ENCODE assay signal across 25 mouse cellular contexts in the genomic region with DNA sequence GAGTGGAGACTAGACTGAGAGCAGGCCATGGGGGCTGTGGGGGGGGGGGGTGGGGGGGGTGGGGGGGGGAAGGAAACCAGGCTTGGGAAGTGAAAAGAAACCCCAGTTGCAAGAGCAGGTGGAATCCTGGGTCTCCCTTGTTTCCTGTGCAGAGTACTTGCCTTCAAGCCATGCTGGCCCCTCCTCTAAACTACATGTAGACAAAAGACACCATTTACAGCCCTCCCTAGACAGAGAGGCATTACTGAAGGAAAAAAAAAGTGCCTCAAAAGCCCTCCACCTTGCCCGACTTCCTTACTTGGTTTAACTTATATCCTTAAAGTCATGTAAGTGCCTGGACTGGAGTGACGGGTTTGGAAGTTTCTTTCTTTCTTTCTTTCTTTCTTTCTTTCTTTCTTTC.
A peak's percentile ranks its signal among the peaks of the same experiment; 100 is the strongest.
DNase-seq lines count a peak whose midpoint lies in the region; ATAC-seq and TF ChIP-seq lines count a peak whose summit lies in the region.
"Had no signal": no experiment of that assay in that cellular context is flagged by ENCODE, and none has a peak within 500 bp of the region (broad histone marks: within the 10 kb centered on the region; RNA-seq: fewer than 3 reads in every experiment).

No protein-coding gene starts in this region.

- H3K4me3 ChIP-seq in embryonic facial prominence, embryonic 11.5 days (ENCODE audit: low read depth, low read length): no peak overlapping the region
- H3K4me3 ChIP-seq in embryonic facial prominence, embryonic 10.5 days: no peak overlapping the region
- H3K4me3 ChIP-seq in hindbrain, postnatal 0 days (ENCODE audit: low read length): no peak overlapping the region
- H3K4me3 ChIP-seq in hindbrain, embryonic 13.5 days: no peak overlapping the region
- no peak overlapping the region for H3K4me3 ChIP-seq in lung, embryonic 16.5 days (ENCODE audit: low read length)
- H3K4me3 ChIP-seq: heart, embryonic 13.5 days; hindbrain, embryonic 12.5 days; kidney, embryonic 15.5 days; limb, embryonic 15.5 days; midbrain, embryonic 13.5 days; neural tube, embryonic 15.5 days had no signal

- H3K4me1 ChIP-seq in embryonic facial prominence, embryonic 11.5 days (ENCODE audit: control insufficient read depth, insufficient read depth, low read length): no peaks in the 10 kb centered on the region
- H3K4me1 ChIP-seq in embryonic facial prominence, embryonic 10.5 days: peaks cover 5% of the 10 kb centered on the region; the same call in 1 of the 2 replicates
- H3K4me1 ChIP-seq in hindbrain, postnatal 0 days (ENCODE audit: insufficient read depth, low read length): no peaks in the 10 kb centered on the region
- no peaks in the 10 kb centered on the region for H3K4me1 ChIP-seq in hindbrain, embryonic 13.5 days (replicated peaks)
- H3K4me1 ChIP-seq in lung, embryonic 16.5 days (replicated peaks; ENCODE audit: control insufficient read depth, insufficient read depth, low read length): no peaks in the 10 kb centered on the region
- H3K4me1 ChIP-seq: heart, embryonic 13.5 days; hindbrain, embryonic 12.5 days; kidney, embryonic 15.5 days; limb, embryonic 15.5 days; midbrain, embryonic 13.5 days; neural tube, embryonic 15.5 days had no signal

- no peak for TF ChIP-seq CTCF in hindbrain, postnatal 0 days (IDR thresholded peaks at IDR 0.05; ENCODE audit: low read depth)

- DNase-seq in embryonic facial prominence, embryonic 11.5 days (ENCODE audit: low spot score): peak; percentile 9
- DNase-seq in embryonic facial prominence, embryonic 10.5 days (ENCODE audit: low spot score): no peak
- DNase-seq in hindbrain, postnatal 0 days (ENCODE audit: low spot score): peak; percentile 0
- DNase-seq in lung, postnatal 14 days: no peak
- peak; percentile 4 for DNase-seq in embryo, embryonic 11 days
- DNase-seq: adrenal gland, adult 8-10 months; cerebellum, adult 2 months; cerebellum, postnatal 25 days; gastrocnemius, postnatal 10 days; heart, postnatal 10 days; kidney, adult 18-20 months; kidney, postnatal 36 days; lung, adult 2 months; right cerebral cortex, postnatal 14 days; thymus, postnatal 4 days had no signal

- 34% methylated on average over 2 of the region's 2 CpGs for WGBS in embryonic facial prominence, embryonic 11.5 days
- 31% methylated on average over 2 of the region's 2 CpGs for WGBS in embryonic facial prominence, embryonic 10.5 days
- whole genome bisulfite sequencing in hindbrain, postnatal 0 days: 58% methylated on average over 2 of the region's 2 CpGs
- WGBS in hindbrain, embryonic 13.5 days: 54% methylated on average over 2 of the region's 2 CpGs
- WGBS in lung, embryonic 16.5 days: 37% methylated on average over 2 of the region's 2 CpGs

- ATAC-seq in embryonic facial prominence, embryonic 11.5 days (replicated peaks; ENCODE audit: insufficient number of reproducible peaks, low FRiP score, low TSS enrichment, low read depth): no peak
- no peak for ATAC-seq in hindbrain, postnatal 0 days
- no peak for ATAC-seq in hindbrain, embryonic 13.5 days (ENCODE audit: low FRiP score)
- peak; percentile 77 for ATAC-seq in lung, embryonic 16.5 days (ENCODE audit: low read depth)
- ATAC-seq: midbrain, embryonic 13.5 days had no signal

- no peak overlapping the region for H3K27ac ChIP-seq in embryonic facial prominence, embryonic 11.5 days (replicated peaks; ENCODE audit: low read depth, low read length)
- H3K27ac ChIP-seq in embryonic facial prominence, embryonic 10.5 days (replicated peaks): no peak overlapping the region
- no peak overlapping the region for H3K27ac ChIP-seq in hindbrain, postnatal 0 days
- no peak overlapping the region for H3K27ac ChIP-seq in hindbrain, embryonic 13.5 days
- 0 out of 2 replicates have a peak overlapping the region, but pooled peaks have one; percentile 15 for H3K27ac ChIP-seq in lung, embryonic 16.5 days (ENCODE audit: low read length)
- H3K27ac ChIP-seq: heart, embryonic 13.5 days; hindbrain, embryonic 12.5 days; kidney, embryonic 15.5 days; limb, embryonic 15.5 days; liver, embryonic 14.5 days; midbrain, embryonic 13.5 days; neural tube, embryonic 15.5 days had no signal

- no peak overlapping the region for H3K9ac ChIP-seq in embryonic facial prominence, embryonic 11.5 days (replicated peaks; ENCODE audit: low read length)
- no peak overlapping the region for H3K9ac ChIP-seq in hindbrain, postnatal 0 days (replicated peaks; ENCODE audit: low read length)
- H3K9ac ChIP-seq in hindbrain, embryonic 13.5 days: no peak overlapping the region
- no peak overlapping the region for H3K9ac ChIP-seq in lung, embryonic 16.5 days (ENCODE audit: low read length)
- H3K9ac ChIP-seq: heart, embryonic 13.5 days; hindbrain, embryonic 12.5 days; kidney, embryonic 15.5 days; limb, embryonic 15.5 days; liver, embryonic 14.5 days; midbrain, embryonic 13.5 days; neural tube, embryonic 15.5 days had no signal

- no peaks in the 10 kb centered on the region for H3K9me3 ChIP-seq in embryonic facial prominence, embryonic 11.5 days (replicated peaks; ENCODE audit: control insufficient read depth, low read length)
- H3K9me3 ChIP-seq in embryonic facial prominence, embryonic 10.5 days: no peaks in the 10 kb centered on the region
- H3K9me3 ChIP-seq in hindbrain, postnatal 0 days (ENCODE audit: low read length): no peaks in the 10 kb centered on the region
- no peaks in the 10 kb centered on the region for H3K9me3 ChIP-seq in hindbrain, embryonic 13.5 days
- H3K9me3 ChIP-seq in lung, embryonic 16.5 days (ENCODE audit: control insufficient read depth, low read length): no peaks in the 10 kb centered on the region
- H3K9me3 ChIP-seq: heart, embryonic 13.5 days; hindbrain, embryonic 12.5 days; kidney, embryonic 15.5 days; limb, embryonic 15.5 days; midbrain, embryonic 13.5 days; neural tube, embryonic 15.5 days had no signal

- no peaks in the 10 kb centered on the region for H3K27me3 ChIP-seq in embryonic facial prominence, embryonic 11.5 days (ENCODE audit: control insufficient read depth, insufficient read depth, low read length)
- H3K27me3 ChIP-seq in embryonic facial prominence, embryonic 10.5 days (replicated peaks; ENCODE audit: low read depth, poor library complexity, severe bottlenecking): no peaks in the 10 kb centered on the region
- no peaks in the 10 kb centered on the region for H3K27me3 ChIP-seq in hindbrain, postnatal 0 days (ENCODE audit: insufficient read depth, low read length)
- H3K27me3 ChIP-seq in hindbrain, embryonic 13.5 days: no peaks in the 10 kb centered on the region
- H3K27me3 ChIP-seq in lung, embryonic 16.5 days (ENCODE audit: control insufficient read depth, insufficient read depth, low read depth, low read length): no peaks in the 10 kb centered on the region
- H3K27me3 ChIP-seq: heart, embryonic 13.5 days; hindbrain, embryonic 12.5 days; kidney, embryonic 15.5 days; limb, embryonic 15.5 days; midbrain, embryonic 13.5 days; neural tube, embryonic 15.5 days had no signal

- no peak overlapping the region for H3K4me2 ChIP-seq in embryonic facial prominence, embryonic 11.5 days (ENCODE audit: low read depth, low read length)
- no peak overlapping the region for H3K4me2 ChIP-seq in hindbrain, postnatal 0 days (ENCODE audit: low read depth, low read length)
- no peak overlapping the region for H3K4me2 ChIP-seq in hindbrain, embryonic 13.5 days
- no peak overlapping the region for H3K4me2 ChIP-seq in lung, embryonic 16.5 days (ENCODE audit: low read depth, low read length)
- H3K4me2 ChIP-seq: heart, embryonic 13.5 days; hindbrain, embryonic 12.5 days; kidney, embryonic 15.5 days; limb, embryonic 15.5 days; midbrain, embryonic 13.5 days; neural tube, embryonic 15.5 days had no signal

- no peaks in the 10 kb centered on the region for H3K36me3 ChIP-seq in embryonic facial prominence, embryonic 11.5 days (replicated peaks; ENCODE audit: control insufficient read depth, insufficient read depth, low read depth, low read length)
- no peaks in the 10 kb centered on the region for H3K36me3 ChIP-seq in embryonic facial prominence, embryonic 10.5 days (replicated peaks)
- H3K36me3 ChIP-seq in hindbrain, postnatal 0 days (ENCODE audit: insufficient read depth, low read length): no peaks in the 10 kb centered on the region
- H3K36me3 ChIP-seq in hindbrain, embryonic 13.5 days: no peaks in the 10 kb centered on the region
- no peaks in the 10 kb centered on the region for H3K36me3 ChIP-seq in lung, embryonic 16.5 days (ENCODE audit: control insufficient read depth, insufficient read depth, low read length)
- H3K36me3 ChIP-seq: G1E; heart, embryonic 13.5 days; hindbrain, embryonic 12.5 days; kidney, embryonic 15.5 days; limb, embryonic 15.5 days; midbrain, embryonic 13.5 days; neural tube, embryonic 15.5 days had no signal

Comparison
In these comparisons a context has a peak if more than half of its experiments do, and no peak if none do; other contexts are left out.
1. DNase-seq: peak in embryonic facial prominence, embryonic 11.5 days (single experiment), hindbrain, postnatal 0 days (single experiment) and embryo, embryonic 11 days (single experiment); none in embryonic facial prominence, embryonic 10.5 days (single experiment) and lung, postnatal 14 days (single experiment).